Mouse (Mus musculus) liver, postnatal 0 days (tissue): Measurements from ENCODE around the gene Limch1.

Experiments used
- CTCF ChIP-seq: sonication (generic); IDR thresholded peaks from 2 replicates; pipeline ENCODE4 v1.5.1; 2016; ENCODE audit warnings: antibody characterized with exemption, low read depth
- EP300 ChIP-seq: IDR thresholded peaks from 2 replicates; pipeline ENCODE4 v1.6.1; 2016; ENCODE audit warnings: antibody characterized with exemption, low read depth, mild to moderate bottlenecking

GRCm38 (mm10) chr5:66910610-66911009 is 165.0 kb downstream of the Limch1 start:
- no peak for TF ChIP-seq CTCF
- TF ChIP-seq EP300 = no peak
